Comparison of ENCODE assay signal across 8 mouse cellular contexts in genomic region chr15:25622200-25622866, GRCm38 (mm10). TPM values are rescaled to one million over a fixed set of nuclear protein-coding genes. Genes with fewer than 3 reads are reported as not detected.
DNase-seq lines count a peak whose midpoint lies in the region; ATAC-seq and TF ChIP-seq lines count a peak whose summit lies in the region.

Gene Myo10, plus strand, starts transcription at chr15:25622525.

- no peak; the same call in 1 of the 2 replicates for TF ChIP-seq POLR2A in cerebellum, adult 2 months (IDR thresholded peaks at IDR 0.05; ENCODE audit: borderline replicate concordance, insufficient read depth, low read length)

- no peaks in the 10 kb centered on the region for H3K9me3 ChIP-seq in forebrain, embryonic 16.5 days (ENCODE audit: control insufficient read depth, low read length)
- H3K9me3 ChIP-seq in liver, postnatal 0 days (ENCODE audit: low read length), result no peaks in the 10 kb centered on the region
- H3K9me3 ChIP-seq in neural tube, embryonic 13.5 days, result no peaks in the 10 kb centered on the region

- H3K9ac ChIP-seq in forebrain, embryonic 16.5 days (replicated peaks; ENCODE audit: low read depth, low read length), result peak within 1 kb of the TSS; percentile 64
- H3K9ac ChIP-seq in liver, postnatal 0 days (replicated peaks), result peak within 1 kb of the TSS; percentile 79
- H3K9ac ChIP-seq in neural tube, embryonic 13.5 days, result peak within 1 kb of the TSS; percentile 75

- peak within 1 kb of the TSS; percentile 100 for H3K4me2 ChIP-seq in forebrain, embryonic 16.5 days (ENCODE audit: low read length)
- H3K4me2 ChIP-seq in liver, postnatal 0 days (ENCODE audit: low read depth, low read length), result peak within 1 kb of the TSS; percentile 79
- H3K4me2 ChIP-seq in neural tube, embryonic 13.5 days, result peak within 1 kb of the TSS; percentile 95

- TF ChIP-seq EP300 in liver, postnatal 0 days (IDR thresholded peaks at IDR 0.05; ENCODE audit: low read depth), result no peak

- H3K4me3 ChIP-seq in cerebellum, adult 2 months (replicated peaks; ENCODE audit: insufficient read depth, low read depth, low read length), result peak within 1 kb of the TSS; percentile 74
- H3K4me3 ChIP-seq in forebrain, embryonic 16.5 days (replicated peaks; ENCODE audit: low read length), result peak within 1 kb of the TSS; percentile 69
- peak within 1 kb of the TSS; percentile 76 for H3K4me3 ChIP-seq in liver, postnatal 0 days (ENCODE audit: low read depth, low read length)
- peak within 1 kb of the TSS; percentile 75 for H3K4me3 ChIP-seq in neural tube, embryonic 13.5 days

- H3K4me1 ChIP-seq in cerebellum, adult 2 months (ENCODE audit: control insufficient read depth, insufficient read depth, low read length), result no peaks in the 10 kb centered on the region
- H3K4me1 ChIP-seq in forebrain, embryonic 16.5 days (replicated peaks; ENCODE audit: control insufficient read depth, insufficient read depth, low read length), result peaks cover 10% of the 10 kb centered on the region
- peaks cover under 1% of the 10 kb centered on the region for H3K4me1 ChIP-seq in liver, postnatal 0 days (ENCODE audit: insufficient read depth)
- peaks cover 33% of the 10 kb centered on the region for H3K4me1 ChIP-seq in neural tube, embryonic 13.5 days (replicated peaks)

- WGBS in cerebellum, adult 2 months, result under 1% methylated on average over 53 of the region's 53 CpGs
- under 1% methylated on average over 53 of the region's 53 CpGs for WGBS in forebrain, embryonic 16.5 days
- WGBS in liver, postnatal 0 days (ENCODE audit: insufficient replicate concordance), result under 1% methylated on average over 47 of the region's 53 CpGs
- WGBS in neural tube, embryonic 13.5 days, result under 1% methylated on average over 47 of the region's 53 CpGs

- no peaks in the 10 kb centered on the region for H3K27me3 ChIP-seq in cerebellum, adult 2 months (ENCODE audit: control insufficient read depth, insufficient read depth, low read length)
- H3K27me3 ChIP-seq in forebrain, embryonic 16.5 days (replicated peaks; ENCODE audit: control insufficient read depth, insufficient read depth, low read length), result peaks cover 38% of the 10 kb centered on the region
- 0 out of 2 replicates have a peak, but pooled peaks cover 2% of the 10 kb centered on the region for H3K27me3 ChIP-seq in liver, postnatal 0 days (ENCODE audit: insufficient read depth, low read length)
- peaks cover 33% of the 10 kb centered on the region for H3K27me3 ChIP-seq in neural tube, embryonic 13.5 days

- intact Hi-C loops in heart, postnatal 25 days (cut with DNase I), result loop anchor here (2.0 to 5.0 kb wide), 4 partner anchors 42 to 182 kb away; no protein-coding TSS in a partner anchor

- DNase-seq in ES-CJ7 (ENCODE audit: low read depth, low spot score), result peak; percentile 100
- peak; percentile 96 to 97 for DNase-seq in cerebellum, adult 2 months
- peak; percentile 99 for DNase-seq in heart, postnatal 25 days (ENCODE audit: low spot score)
- DNase-seq in layer of hippocampus, adult 11-12 months (ENCODE audit: low spot score), result peak; percentile 93
- peak; percentile 100 for DNase-seq in liver, postnatal 0 days
- peak; percentile 85 for DNase-seq in telencephalon, adult 2 months (ENCODE audit: low read depth, low spot score)

- TF ChIP-seq CTCF in cerebellum, adult 2 months (IDR thresholded peaks at IDR 0.05; ENCODE audit: borderline replicate concordance, insufficient read depth, low read depth, low read length), result no peak
- peak; percentile 27 for TF ChIP-seq CTCF in liver, postnatal 0 days (IDR thresholded peaks at IDR 0.05; ENCODE audit: low read depth)

- no peaks in the 10 kb centered on the region for H3K36me3 ChIP-seq in forebrain, embryonic 16.5 days (ENCODE audit: control insufficient read depth, insufficient read depth)
- no peaks in the 10 kb centered on the region for H3K36me3 ChIP-seq in liver, postnatal 0 days (replicated peaks; ENCODE audit: insufficient read depth, low read length)
- H3K36me3 ChIP-seq in neural tube, embryonic 13.5 days, result no peaks in the 10 kb centered on the region

- H3K27ac ChIP-seq in cerebellum, adult 2 months (ENCODE audit: insufficient read depth, low read length), result no peak within 1 kb of the TSS
- no peak within 1 kb of the TSS for H3K27ac ChIP-seq in forebrain, embryonic 16.5 days (ENCODE audit: low read length)
- peak within 1 kb of the TSS; percentile 87 for H3K27ac ChIP-seq in liver, postnatal 0 days (ENCODE audit: low read depth)
- peak within 1 kb of the TSS; percentile 30 for H3K27ac ChIP-seq in neural tube, embryonic 13.5 days (replicated peaks)

- ATAC-seq in forebrain, embryonic 16.5 days, result peak; percentile 94
- ATAC-seq in liver, postnatal 0 days, result peak; percentile 89
- ATAC-seq in neural tube, embryonic 13.5 days (ENCODE audit: low read depth), result peak; percentile 95

RNA-seq across cellular contexts. Expression of gene Myo10, which starts in this region (rescaled TPM):
- 30.0 TPM in 2 replicates for polyA plus RNA-seq in cerebellum, adult 2 months (2012; rRNA removed)
- polyA plus RNA-seq in forebrain, embryonic 16.5 days (2015; fragmentation: Nextera tagmentation; extraction: Ambion mirVana), result 38.4 and 44.8 TPM in 2 replicates
- 10 to 100 TPM; 64.4 to 66.1 TPM for total RNA-seq in heart, postnatal 25 days (2021)
- polyA plus RNA-seq in liver, postnatal 0 days (2015; fragmentation: Nextera tagmentation; extraction: Ambion mirVana), result 4.9 and 5.9 TPM in 2 replicates
- polyA plus RNA-seq in neural tube, embryonic 13.5 days (2015; fragmentation: Nextera tagmentation; extraction: Ambion mirVana), result 23.7 and 26.0 TPM in 2 replicates

Comparison
In these comparisons a context has a peak if more than half of its experiments do, and no peak if none do; other contexts are left out.
1. H3K27ac ChIP-seq: peak in liver, postnatal 0 days (single experiment) and neural tube, embryonic 13.5 days (single experiment); none in cerebellum, adult 2 months (single experiment) and forebrain, embryonic 16.5 days (single experiment).
2. Peak in every context shown above with its lines, with median percentiles within 50 percentile points of each other: DNase-seq, H3K4me3 ChIP-seq, ATAC-seq, H3K4me2 ChIP-seq and H3K9ac ChIP-seq.